Mouse (Mus musculus) kidney, postnatal 25 days (tissue): Measurements from ENCODE around the gene Qser1.
A peak's percentile ranks its signal among the peaks of the same experiment; 100 is the strongest.
"Not testable (repeated sequence)": the region's sequence is repeated elsewhere in the genome, so short reads cannot be mapped to it uniquely, and the experiment has no call there.

ENCODE experiments used
- DNase-seq, 2 experiments: peaks; one replicate each; pipeline ENCODE4 v3.0.0; 2021; ENCODE audit warnings: mixed read lengths in 2 of 2

Gene Qser1

GRCm38 (mm10) chr2:104816371-104816827 is at the start of gene Qser1:
TSS of gene Qser1 (minus strand) at chr2:104816760.
- no peak for DNase-seq

- DNase-seq: peak; percentile 41 to 69
Measured at GRCm38 (mm10) chr2:104864176-104864860, 47.8 kb upstream of the Qser1 start.

GRCm38 (mm10) chr2:104860426-104860825 is 43.9 kb upstream of the Qser1 start:
- DNase-seq: peak; percentile 69

- DNase-seq: no peak
Measured at GRCm38 (mm10) chr2:104859060-104859459, 42.5 kb upstream of the Qser1 start.

- not testable (repeated sequence) for DNase-seq
Measured at GRCm38 (mm10) chr2:104858083-104858482, 41.5 kb upstream of the Qser1 start.

- DNase-seq: no peak
Measured at GRCm38 (mm10) chr2:104856218-104856617, 39.7 kb upstream of the Qser1 start.

- DNase-seq: no peak
Measured at GRCm38 (mm10) chr2:104855732-104856131, 39.2 kb upstream of the Qser1 start.

GRCm38 (mm10) chr2:104854836-104855235 is 38.3 kb upstream of the Qser1 start:
- no peak for DNase-seq

GRCm38 (mm10) chr2:104852546-104852945 is 36.0 kb upstream of the Qser1 start:
- no peak for DNase-seq

- no peak for DNase-seq
Measured at GRCm38 (mm10) chr2:104851686-104852085, 35.1 kb upstream of the Qser1 start.

- DNase-seq: no peak
Measured at GRCm38 (mm10) chr2:104849991-104850359, 33.4 kb upstream of the Qser1 start.

- DNase-seq: peak; percentile 86 to 94
Measured at GRCm38 (mm10) chr2:104849276-104849990, 32.9 kb upstream of the Qser1 start, which contains the start of gene Prrg4. TSS of gene Prrg4 (minus strand) at chr2:104849876.

GRCm38 (mm10) chr2:104848235-104849161 is 31.9 kb upstream of the Qser1 start:
- DNase-seq: no peak

GRCm38 (mm10) chr2:104847645-104848044 is 31.1 kb upstream of the Qser1 start:
- DNase-seq: peak; percentile 52 to 59

- DNase-seq: no peak
Measured at GRCm38 (mm10) chr2:104846638-104847414, 30.3 kb upstream of the Qser1 start.

- no peak for DNase-seq
Measured at GRCm38 (mm10) chr2:104842559-104842958, 26.0 kb upstream of the Qser1 start.

GRCm38 (mm10) chr2:104841736-104842135 is 25.2 kb upstream of the Qser1 start:
- DNase-seq: no peak

- no peak for DNase-seq
Measured at GRCm38 (mm10) chr2:104840974-104841373, 24.4 kb upstream of the Qser1 start.

- DNase-seq: no peak
Measured at GRCm38 (mm10) chr2:104832486-104832885, 15.9 kb upstream of the Qser1 start.

- DNase-seq: no peak
Measured at GRCm38 (mm10) chr2:104826191-104826590, 9.6 kb upstream of the Qser1 start.

- not testable (repeated sequence) for DNase-seq
Measured at GRCm38 (mm10) chr2:104818763-104819162, 2.2 kb upstream of the Qser1 start.
